12 mouse cellular contexts compared by ENCODE assay signal in genomic region chr15:99396462-99396861, GRCm38 (mm10). TPM values are rescaled to one million over a fixed set of nuclear protein-coding genes. Genes with fewer than 3 reads are reported as not detected.
DNase-seq lines count a peak whose midpoint lies in the region; ATAC-seq and TF ChIP-seq lines count a peak whose summit lies in the region.
"Had no signal": no experiment of that assay in that cellular context is flagged by ENCODE, and none has a peak within 500 bp of the region (broad histone marks: within the 10 kb centered on the region; RNA-seq: fewer than 3 reads in every experiment).

No protein-coding gene starts in this region.

- H3K36me3 ChIP-seq in heart, adult 2 months (ENCODE audit: control insufficient read depth, insufficient read depth, low read length), result peaks cover 17% of the 10 kb centered on the region
- H3K36me3 ChIP-seq in heart, embryonic 10.5 days, result 0 out of 2 replicates have a peak, but pooled peaks cover 6% of the 10 kb centered on the region
- H3K36me3 ChIP-seq in kidney, postnatal 0 days (ENCODE audit: insufficient read depth, low read length), result no peaks in the 10 kb centered on the region
- no peaks in the 10 kb centered on the region for H3K36me3 ChIP-seq in intestine, embryonic 15.5 days
- H3K36me3 ChIP-seq in myocyte (ENCODE audit: control insufficient read depth, insufficient read depth), result peaks cover 8% of the 10 kb centered on the region

- WGBS in heart, adult 2 months, result 16% methylated on average over 1 of the region's 1 CpGs
- WGBS in heart, embryonic 10.5 days, result 47% methylated on average over 1 of the region's 1 CpGs
- WGBS in kidney, postnatal 0 days, result 53% methylated on average over 1 of the region's 1 CpGs
- 43% methylated on average over 1 of the region's 1 CpGs for WGBS in intestine, embryonic 15.5 days

- intact Hi-C loops in heart, adult 2 months (cut with DNase I), result no loop called here

- H3K4me1 ChIP-seq in heart, adult 2 months (ENCODE audit: control insufficient read depth, insufficient read depth, low read length), result peaks cover 39% of the 10 kb centered on the region
- peaks cover 67% of the 10 kb centered on the region for H3K4me1 ChIP-seq in heart, embryonic 10.5 days
- H3K4me1 ChIP-seq in kidney, postnatal 0 days (replicated peaks; ENCODE audit: insufficient read depth, low read length), result peaks cover 47% of the 10 kb centered on the region
- peaks cover 37% of the 10 kb centered on the region for H3K4me1 ChIP-seq in intestine, embryonic 15.5 days (replicated peaks)

- no peak overlapping the region for H3K9ac ChIP-seq in heart, adult 2 months (ENCODE audit: low read depth, low read length)
- H3K9ac ChIP-seq in kidney, postnatal 0 days (ENCODE audit: low read depth, low read length), result no peak overlapping the region
- no peak overlapping the region for H3K9ac ChIP-seq in intestine, embryonic 15.5 days

- TF ChIP-seq POLR2A in heart, adult 2 months (IDR thresholded peaks at IDR 0.05; ENCODE audit: insufficient read depth, low read depth, low read length), result no peak
- TF ChIP-seq POLR2A in myocyte (IDR thresholded peaks at IDR 0.05; ENCODE audit: insufficient read length, low read depth), result no peak

- H3K4me2 ChIP-seq in kidney, postnatal 0 days (ENCODE audit: low read length), result peak overlapping the region; percentile 78
- H3K4me2 ChIP-seq in intestine, embryonic 15.5 days (replicated peaks), result peak overlapping the region; percentile 51; the same call in 1 of the 2 replicates
- peak overlapping the region; percentile 74 for H3K4me2 ChIP-seq in myocyte (ENCODE audit: low read depth)

- TF ChIP-seq EP300 in heart, adult 2 months (IDR thresholded peaks at IDR 0.05; ENCODE audit: insufficient read depth, low read depth, low read length), result no peak

- H3K27ac ChIP-seq in heart, adult 2 months, result peak overlapping the region; percentile 16
- no peak overlapping the region; the same call in 1 of the 2 replicates for H3K27ac ChIP-seq in heart, embryonic 10.5 days
- no peak overlapping the region for H3K27ac ChIP-seq in kidney, postnatal 0 days
- H3K27ac ChIP-seq in intestine, embryonic 15.5 days, result no peak overlapping the region
- H3K27ac ChIP-seq: left cerebral cortex, adult 2 months had no signal

- H3K4me3 ChIP-seq in heart, adult 2 months, result no peak overlapping the region
- no peak overlapping the region for H3K4me3 ChIP-seq in heart, embryonic 10.5 days
- H3K4me3 ChIP-seq in kidney, postnatal 0 days (replicated peaks; ENCODE audit: low read depth, low read length), result no peak overlapping the region
- no peak overlapping the region for H3K4me3 ChIP-seq in intestine, embryonic 15.5 days (replicated peaks)
- peak overlapping the region; percentile 94 for H3K4me3 ChIP-seq in myocyte
- H3K4me3 ChIP-seq: left cerebral cortex, adult 2 months had no signal

- H3K27me3 ChIP-seq in heart, adult 2 months (ENCODE audit: control insufficient read depth, insufficient read depth, low read length), result no peaks in the 10 kb centered on the region
- no peaks in the 10 kb centered on the region for H3K27me3 ChIP-seq in heart, embryonic 10.5 days (ENCODE audit: insufficient read depth, poor library complexity, severe bottlenecking)
- H3K27me3 ChIP-seq in kidney, postnatal 0 days (ENCODE audit: insufficient read depth, low read length), result no peaks in the 10 kb centered on the region
- no peaks in the 10 kb centered on the region for H3K27me3 ChIP-seq in intestine, embryonic 15.5 days (replicated peaks)
- no peaks in the 10 kb centered on the region for H3K27me3 ChIP-seq in myocyte (ENCODE audit: control insufficient read depth, insufficient read depth, insufficient read length)

- no peak for TF ChIP-seq CTCF in heart, adult 2 months (IDR thresholded peaks at IDR 0.05)
- no peak for TF ChIP-seq CTCF in kidney, postnatal 0 days (IDR thresholded peaks at IDR 0.05; ENCODE audit: low read depth)

- H3ac ChIP-seq in myocyte (ENCODE audit: control insufficient read depth, insufficient read length), result no peak overlapping the region

- DNase-seq in heart, adult 2 months, result no peak
- no peak for DNase-seq in heart, embryonic 10.5 days (ENCODE audit: low spot score)
- no peak for DNase-seq in kidney, postnatal 0 days (ENCODE audit: low spot score)
- DNase-seq in kidney, adult 9 months, result no peak
- no peak for DNase-seq in spleen, adult 12 weeks (ENCODE audit: low spot score)
- no peak for DNase-seq in spleen, postnatal 14 days (ENCODE audit: low spot score in 2 of 2)
- DNase-seq: cerebellum, adult 2 months; right cerebral cortex, postnatal 4 days had no signal

- H3K79me2 ChIP-seq in heart, adult 2 months (replicated peaks; ENCODE audit: control insufficient read depth, insufficient read depth, low read length), result peaks cover 11% of the 10 kb centered on the region
- H3K79me2 ChIP-seq in myocyte (ENCODE audit: control insufficient read depth, insufficient read depth), result peaks cover 87% of the 10 kb centered on the region

- H3K9me3 ChIP-seq in heart, embryonic 10.5 days, result no peaks in the 10 kb centered on the region
- H3K9me3 ChIP-seq in kidney, postnatal 0 days (replicated peaks; ENCODE audit: low read length), result no peaks in the 10 kb centered on the region
- H3K9me3 ChIP-seq in intestine, embryonic 15.5 days, result no peaks in the 10 kb centered on the region

- ATAC-seq in kidney, postnatal 0 days (replicated peaks; ENCODE audit: low FRiP score, low read depth), result no peak
- no peak for ATAC-seq in intestine, embryonic 15.5 days
- ATAC-seq: hindbrain, embryonic 16.5 days had no signal

TF ChIP-seq in myocyte, 11 proteins besides CTCF, POLR2A, EP300 and RAD21:
- no peak for TF ChIP-seq MYOG (IDR thresholded peaks at IDR 0.05; ENCODE audit: control insufficient read depth in 1 of 3, insufficient read depth in 1 of 3, insufficient read length in 2 of 3, low read depth in 2 of 3)
- no peak for TF ChIP-seq SRF (IDR thresholded peaks at IDR 0.05; ENCODE audit: control insufficient read depth, insufficient read length, low read depth)
- TF ChIP-seq MYOD1 (IDR thresholded peaks at IDR 0.05; ENCODE audit: control insufficient read depth in 1 of 3, insufficient read length in 2 of 3, low read depth in 2 of 3), result no peak
- no peak for TF ChIP-seq TCF3 (IDR thresholded peaks at IDR 0.05; ENCODE audit: insufficient read length, low read depth)
- no peak for TF ChIP-seq REST (IDR thresholded peaks at IDR 0.05; ENCODE audit: insufficient read depth, insufficient read length)
- no peak for TF ChIP-seq TCF12 (IDR thresholded peaks at IDR 0.05; ENCODE audit: insufficient read depth, poor library complexity, severe bottlenecking)
- TF ChIP-seq POLR2AphosphoS2 (IDR thresholded peaks at IDR 0.05; ENCODE audit: insufficient read length, low read depth), result no peak
- TF ChIP-seq CEBPB (IDR thresholded peaks at IDR 0.05; ENCODE audit: insufficient read depth, poor library complexity, severe bottlenecking), result no peak
- TF ChIP-seq MAX (IDR thresholded peaks at IDR 0.05; ENCODE audit: low read depth), result no peak
- TF ChIP-seq E2F4 (IDR thresholded peaks at IDR 0.05; ENCODE audit: insufficient read depth), result no peak
- no peak for TF ChIP-seq USF1 (IDR thresholded peaks at IDR 0.05; ENCODE audit: low read depth)

RNA-seq across cellular contexts. Expression of gene Tmbim6, which starts 3.8 kb away (rescaled TPM):
- 100 to 1,000 TPM; 207 to 253 TPM for total RNA-seq in heart, adult 2 months (2021)
- 334 and 409 TPM in 2 replicates for polyA plus RNA-seq in heart, adult 2 months (2012; rRNA removed)
- 295 and 308 TPM in 2 replicates for polyA plus RNA-seq in heart, embryonic 10.5 days (2016; fragmentation: Nextera tagmentation; extraction: Ambion mirVana)
- 774 and 842 TPM in 2 replicates for polyA plus RNA-seq in kidney, postnatal 0 days (2015; fragmentation: Nextera tagmentation; extraction: Ambion mirVana)
- 530 and 607 TPM in 2 replicates for polyA plus RNA-seq in intestine, embryonic 15.5 days (2015; fragmentation: Nextera tagmentation; extraction: Ambion mirVana)
- 691 TPM for polyA plus RNA-seq in myocyte (2012; fragmentation: generic; extraction: Trizol)

RNA-seq across cellular contexts. Expression of gene Fmnl3, which starts 26.2 kb away (rescaled TPM):
- 10 to 100 TPM; 14.6 to 18.1 TPM for total RNA-seq in heart, adult 2 months (2021)
- 18.6 and 29.3 TPM in 2 replicates for polyA plus RNA-seq in heart, adult 2 months (2012; rRNA removed)
- 14.3 and 17.5 TPM in 2 replicates for polyA plus RNA-seq in heart, embryonic 10.5 days (2016; fragmentation: Nextera tagmentation; extraction: Ambion mirVana)
- 31.6 and 33.4 TPM in 2 replicates for polyA plus RNA-seq in kidney, postnatal 0 days (2015; fragmentation: Nextera tagmentation; extraction: Ambion mirVana)
- 16.3 and 17.3 TPM in 2 replicates for polyA plus RNA-seq in intestine, embryonic 15.5 days (2015; fragmentation: Nextera tagmentation; extraction: Ambion mirVana)
- polyA plus RNA-seq in myocyte (2012; fragmentation: generic; extraction: Trizol), result 62.6 TPM
